Mouse (Mus musculus) cerebellum, adult 2 months (tissue): ENCODE measurements around the gene Wdr54.

ENCODE experiments used
- CTCF ChIP-seq: fragments of 200-500 bp; IDR thresholded peaks from 2 replicates; pipeline ENCODE4 v1.5.1; 2011; ENCODE audit warnings: low read depth, mild to moderate bottlenecking, control low read depth, low read length, moderate library complexity, borderline replicate concordance; ENCODE audit not compliant: insufficient read depth
- POLR2A ChIP-seq: fragments of 200-500 bp; IDR thresholded peaks from 2 replicates; pipeline ENCODE4 v1.6.1; 2011; ENCODE audit warnings: low read length, control low read depth, borderline replicate concordance; ENCODE audit not compliant: insufficient read depth

DNA sequence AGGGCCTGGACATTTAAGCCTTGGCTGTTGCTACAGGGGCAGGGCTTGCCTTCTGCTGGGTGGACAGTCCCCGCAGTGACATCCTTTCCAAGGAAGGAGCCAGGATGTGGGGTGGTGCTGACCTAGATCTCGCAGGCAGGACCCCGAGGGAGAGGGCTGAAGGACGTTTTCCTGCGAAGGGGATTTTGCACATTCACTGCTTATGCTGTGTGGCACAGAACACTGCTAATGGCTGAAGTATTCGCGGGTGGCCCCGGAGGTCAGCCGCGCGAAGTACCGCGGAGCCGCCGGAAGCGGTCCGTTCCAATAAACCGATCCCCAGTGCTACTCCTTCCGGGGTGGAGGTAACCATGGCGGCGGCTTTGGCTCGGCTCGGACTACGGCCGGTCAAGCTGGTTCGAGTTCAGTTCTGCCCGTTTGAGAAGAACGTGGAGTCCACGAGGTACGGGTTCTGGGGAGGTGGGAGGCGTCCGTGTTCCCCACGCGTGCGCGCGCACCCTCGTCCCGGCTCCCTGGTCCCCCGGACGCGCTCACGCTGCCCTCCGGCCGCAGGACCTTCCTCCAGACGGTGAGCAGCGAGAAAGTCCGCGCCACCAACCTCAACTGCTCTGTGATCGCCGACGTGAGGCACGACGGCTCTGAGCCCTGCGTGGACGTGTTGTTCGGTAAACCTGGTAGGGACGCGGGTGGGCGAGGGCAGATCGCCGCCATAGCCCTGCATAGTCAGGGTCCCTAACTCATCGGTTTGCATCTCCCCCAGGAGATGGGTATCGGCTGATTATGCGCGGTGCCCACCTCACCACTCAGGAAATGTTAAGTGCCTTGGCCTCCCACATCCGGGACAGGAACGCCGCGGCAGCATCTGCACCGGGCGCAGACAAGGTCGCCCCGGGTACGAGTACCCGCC is 47.2 kb downstream of the Wdr54 start, which contains the start of gene Mrpl53:
- peak; percentile 94 for TF ChIP-seq POLR2A
- no peak; the same call in 1 of the 2 replicates for TF ChIP-seq CTCF
